Mouse (Mus musculus): ENCODE measurements around the gene Zfhx3. TPM values are rescaled to one million over a fixed set of nuclear protein-coding genes. Genes with fewer than 3 reads are reported as not detected.
A peak's percentile ranks its signal among the peaks of the same experiment; 100 is the strongest.

The Zfhx3 gene
- polyA plus RNA-seq, 1 experiment from 2014 or later, result 34.7 TPM

- Histone ChIP-seq H3K36me3 (replicated peaks; ENCODE audit: control insufficient read depth, insufficient read depth) (no peaks in the 10 kb centered on the region), H3K4me2 (replicated peaks) (no peak overlapping the region), H3K9ac (no peak overlapping the region), H3K27ac (no peak overlapping the region), H3K9me3 (ENCODE audit: control insufficient read depth, low read length) (no peaks in the 10 kb centered on the region), H3K27me3 (ENCODE audit: control insufficient read depth, insufficient read depth, low read length) (no peaks in the 10 kb centered on the region), H3K4me3 (replicated peaks; ENCODE audit: low read length) (no peak overlapping the region), H3K4me1 (replicated peaks; ENCODE audit: control insufficient read depth, insufficient read depth, low read length) (peaks cover 8% of the 10 kb centered on the region)
- WGBS, result 98% methylated on average over 7 of the region's 7 CpGs
- DNase-seq (ENCODE audit: low spot score) (no peak), ATAC-seq (ENCODE audit: low FRiP score) (no peak)
Observed at GRCm38 (mm10) chr8:108745551-108745950, 803.1 kb downstream of the Zfhx3 start.

DNA sequence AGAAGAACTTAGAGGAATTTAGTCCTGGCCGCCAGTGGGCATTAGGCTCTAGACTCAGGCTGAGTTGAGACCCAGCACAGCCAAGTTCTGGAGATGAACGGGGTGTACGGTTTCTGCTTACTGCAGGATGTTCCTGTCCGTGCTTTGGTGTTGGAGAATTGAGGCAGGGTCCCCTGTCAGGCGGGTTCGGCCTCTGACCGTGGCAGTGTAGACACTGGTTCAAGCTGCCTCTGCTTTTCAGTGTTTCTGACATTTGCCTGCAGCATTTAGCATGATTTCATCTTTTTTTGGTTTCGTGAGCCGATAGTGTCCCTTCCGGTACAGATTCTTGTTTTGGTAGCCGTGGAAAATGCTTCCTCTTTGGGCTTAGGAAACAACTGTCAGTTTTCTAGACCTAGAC is 805.7 kb downstream of the Zfhx3 start:
- H3K27ac ChIP-seq, result no peak overlapping the region

GRCm38 (mm10) chr8:108748851-108749376 is 806.5 kb downstream of the Zfhx3 start:
- WGBS, result 8% methylated on average over 6 of the region's 6 CpGs
- Histone ChIP-seq H3K36me3 (replicated peaks; ENCODE audit: control insufficient read depth, insufficient read depth) (no peaks in the 10 kb centered on the region), H3K4me2 (replicated peaks) (0 out of 2 replicates have a peak overlapping the region, but pooled peaks have one; percentile 3), H3K9ac (no peak overlapping the region), H3K4me1 (replicated peaks; ENCODE audit: control insufficient read depth, insufficient read depth, low read length) (peaks cover 8% of the 10 kb centered on the region), H3K9me3 (ENCODE audit: control insufficient read depth, low read length) (no peaks in the 10 kb centered on the region), H3K4me3 (replicated peaks; ENCODE audit: low read length) (no peak overlapping the region), H3K27ac (no peak overlapping the region), H3K27me3 (ENCODE audit: control insufficient read depth, insufficient read depth, low read length) (no peaks in the 10 kb centered on the region)
- ATAC-seq (ENCODE audit: low FRiP score) (no peak), DNase-seq (ENCODE audit: low spot score) (no peak)

More for the DNA sequence above, 805.7 kb downstream of the Zfhx3 start:
- Histone ChIP-seq H3K27me3 (ENCODE audit: control insufficient read depth, insufficient read depth, low read length) (no peaks in the 10 kb centered on the region), H3K4me3 (replicated peaks; ENCODE audit: low read length) (no peak overlapping the region), H3K9me3 (ENCODE audit: control insufficient read depth, low read length) (no peaks in the 10 kb centered on the region), H3K4me1 (replicated peaks; ENCODE audit: control insufficient read depth, insufficient read depth, low read length) (peaks cover 8% of the 10 kb centered on the region), H3K9ac (no peak overlapping the region), H3K36me3 (replicated peaks; ENCODE audit: control insufficient read depth, insufficient read depth) (no peaks in the 10 kb centered on the region), H3K4me2 (replicated peaks) (no peak overlapping the region)
- no peak for DNase-seq (ENCODE audit: low spot score)
- ATAC-seq (ENCODE audit: low FRiP score), result no peak
- WGBS, result 63% methylated on average over 11 of the region's 11 CpGs

- Histone ChIP-seq H3K27ac (no peak overlapping the region), H3K9me3 (ENCODE audit: control insufficient read depth, low read length) (no peaks in the 10 kb centered on the region), H3K4me2 (replicated peaks) (no peak overlapping the region), H3K4me1 (replicated peaks; ENCODE audit: control insufficient read depth, insufficient read depth, low read length) (peaks cover 15% of the 10 kb centered on the region), H3K27me3 (ENCODE audit: control insufficient read depth, insufficient read depth, low read length) (no peaks in the 10 kb centered on the region), H3K4me3 (replicated peaks; ENCODE audit: low read length) (no peak overlapping the region), H3K9ac (no peak overlapping the region), H3K36me3 (replicated peaks; ENCODE audit: control insufficient read depth, insufficient read depth) (no peaks in the 10 kb centered on the region)
- DNase-seq (ENCODE audit: low spot score), result no peak
- ATAC-seq (ENCODE audit: low FRiP score), result no peak
- WGBS, result 90% methylated on average over 9 of the region's 9 CpGs
Observed at GRCm38 (mm10) chr8:108750806-108751205, 808.4 kb downstream of the Zfhx3 start.

DNA sequence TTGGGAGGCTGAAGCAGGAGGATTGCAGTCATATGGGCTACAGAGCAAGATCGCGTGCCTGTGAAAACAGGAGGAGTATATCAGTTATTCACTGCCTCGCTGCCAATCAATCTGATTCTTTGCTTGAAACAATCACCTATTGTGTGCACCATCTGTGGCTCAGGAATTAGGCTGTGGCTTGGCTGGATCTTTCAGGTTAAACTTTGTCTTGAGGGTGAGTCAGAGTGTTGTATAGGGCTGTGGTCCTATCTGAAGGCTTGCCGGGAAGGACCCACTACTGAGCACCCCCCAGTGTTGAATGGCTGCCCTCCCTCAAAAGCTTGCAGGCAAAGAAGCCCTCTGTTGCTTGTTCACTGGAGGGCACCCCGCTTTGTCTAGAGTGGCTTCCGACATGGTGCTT is 812.1 kb downstream of the Zfhx3 start:
- DNase-seq (ENCODE audit: low spot score), result no peak
- Histone ChIP-seq H3K27ac (no peak overlapping the region), H3K9ac (no peak overlapping the region), H3K4me1 (replicated peaks; ENCODE audit: control insufficient read depth, insufficient read depth, low read length) (peaks cover 16% of the 10 kb centered on the region), H3K4me3 (replicated peaks; ENCODE audit: low read length) (no peak overlapping the region), H3K36me3 (replicated peaks; ENCODE audit: control insufficient read depth, insufficient read depth) (no peaks in the 10 kb centered on the region), H3K4me2 (replicated peaks) (no peak overlapping the region), H3K27me3 (ENCODE audit: control insufficient read depth, insufficient read depth, low read length) (no peaks in the 10 kb centered on the region), H3K9me3 (ENCODE audit: control insufficient read depth, low read length) (no peaks in the 10 kb centered on the region)
- ATAC-seq (ENCODE audit: low FRiP score), result no peak
- 56% methylated on average over 6 of the region's 6 CpGs for WGBS

DNA sequence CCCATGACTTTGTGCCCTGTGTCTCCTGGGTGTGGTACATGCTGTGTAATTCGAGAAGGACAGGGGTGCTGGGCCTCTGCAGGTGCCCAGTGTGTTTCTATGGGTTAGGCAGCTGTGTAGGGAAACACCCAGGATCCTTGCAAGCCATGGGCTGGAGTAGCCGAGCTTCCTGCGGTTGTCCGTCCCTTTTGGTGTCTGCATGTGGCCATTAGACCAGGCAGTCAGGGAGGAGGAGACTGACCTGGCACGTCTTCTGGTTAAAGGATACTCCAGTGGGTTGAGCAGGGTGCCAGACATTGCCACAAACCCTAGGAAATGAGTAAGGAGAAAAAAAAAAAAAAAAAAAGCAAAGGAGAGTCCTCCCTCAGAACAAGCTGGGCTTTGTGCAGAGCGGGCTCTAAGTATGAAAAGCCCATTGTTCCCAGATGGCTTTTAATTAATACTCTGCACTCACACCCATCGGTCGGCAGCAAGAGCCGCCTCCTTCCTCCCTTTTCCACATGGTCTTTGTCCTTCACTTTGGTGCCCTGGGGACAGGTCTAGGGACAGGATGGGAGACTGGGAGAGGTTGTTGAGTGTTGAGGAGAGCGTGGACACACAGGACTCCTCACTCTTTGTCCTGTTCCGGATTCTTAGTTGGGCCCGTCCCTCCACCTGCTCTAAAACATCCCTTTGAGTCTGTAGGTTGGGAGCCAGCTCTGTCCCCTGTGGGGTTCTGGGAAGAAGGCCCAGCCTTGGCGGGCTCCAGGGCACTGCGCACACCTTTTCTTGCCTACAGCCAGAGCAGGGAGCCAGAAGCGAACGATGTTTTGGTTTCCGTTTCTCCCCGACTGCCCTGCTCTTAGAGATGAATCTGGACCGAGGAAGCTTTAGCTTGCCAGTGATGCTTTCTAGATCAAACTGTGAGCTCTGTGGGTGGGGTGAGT is 813.2 kb downstream of the Zfhx3 start:
- Histone ChIP-seq H3K4me2 (replicated peaks) (no peak overlapping the region), H3K4me1 (replicated peaks; ENCODE audit: control insufficient read depth, insufficient read depth, low read length) (peaks cover 20% of the 10 kb centered on the region), H3K27me3 (ENCODE audit: control insufficient read depth, insufficient read depth, low read length) (no peaks in the 10 kb centered on the region), H3K4me3 (replicated peaks; ENCODE audit: low read length) (no peak overlapping the region), H3K9ac (no peak overlapping the region), H3K36me3 (replicated peaks; ENCODE audit: control insufficient read depth, insufficient read depth) (no peaks in the 10 kb centered on the region), H3K9me3 (ENCODE audit: control insufficient read depth, low read length) (no peaks in the 10 kb centered on the region), H3K27ac (peak overlapping the region; percentile 0; the same call in 1 of the 2 replicates)
- 48% methylated on average over 19 of the region's 19 CpGs for WGBS
- no peak for DNase-seq (ENCODE audit: low spot score)
- ATAC-seq (ENCODE audit: low FRiP score), result peak; percentile 19; the same call in 1 of the 2 replicates

GRCm38 (mm10) chr8:108759511-108760330 is 817.3 kb downstream of the Zfhx3 start:
- H3K36me3 ChIP-seq (replicated peaks; ENCODE audit: control insufficient read depth, insufficient read depth), result no peaks in the 10 kb centered on the region
- no peak overlapping the region for H3K4me3 ChIP-seq (replicated peaks; ENCODE audit: low read length)
- DNase-seq (ENCODE audit: low spot score), result peak; percentile 71
- no peak for ATAC-seq (ENCODE audit: low FRiP score)
- no peaks in the 10 kb centered on the region for H3K9me3 ChIP-seq (ENCODE audit: control insufficient read depth, low read length)
- H3K4me1 ChIP-seq (replicated peaks; ENCODE audit: control insufficient read depth, insufficient read depth, low read length), result peaks cover 34% of the 10 kb centered on the region
- 49% methylated on average over 15 of the region's 15 CpGs for WGBS
- H3K27me3 ChIP-seq (ENCODE audit: control insufficient read depth, insufficient read depth, low read length), result no peaks in the 10 kb centered on the region
- H3K27ac ChIP-seq, result 0 out of 2 replicates have a peak overlapping the region, but pooled peaks have one; percentile 9
- H3K9ac ChIP-seq, result no peak overlapping the region
- no peak overlapping the region for H3K4me2 ChIP-seq (replicated peaks)

DNA sequence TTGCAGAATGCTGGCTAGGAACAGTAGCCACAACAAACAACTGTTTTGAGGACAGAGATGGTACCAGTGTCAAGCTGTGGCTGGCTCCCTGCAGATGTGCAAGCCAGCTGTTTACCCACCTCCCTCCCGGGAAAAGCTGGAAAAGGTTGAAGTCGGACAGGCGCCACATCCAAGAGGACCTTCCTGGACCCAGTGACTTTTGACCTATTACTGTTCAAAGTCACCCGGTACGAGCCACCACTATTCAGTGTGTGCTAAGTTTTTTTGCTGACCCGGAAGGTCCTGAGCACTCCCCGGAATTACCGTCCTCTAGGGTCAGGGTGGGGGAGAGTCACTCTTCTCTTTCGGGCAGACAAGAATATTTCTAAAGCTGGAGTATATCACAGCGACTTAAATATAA is 818.3 kb downstream of the Zfhx3 start:
- Histone ChIP-seq H3K27me3 (ENCODE audit: control insufficient read depth, insufficient read depth, low read length) (no peaks in the 10 kb centered on the region), H3K36me3 (replicated peaks; ENCODE audit: control insufficient read depth, insufficient read depth) (no peaks in the 10 kb centered on the region), H3K4me1 (replicated peaks; ENCODE audit: control insufficient read depth, insufficient read depth, low read length) (peaks cover 29% of the 10 kb centered on the region), H3K27ac (no peak overlapping the region), H3K4me2 (replicated peaks) (no peak overlapping the region), H3K9ac (no peak overlapping the region), H3K9me3 (ENCODE audit: control insufficient read depth, low read length) (no peaks in the 10 kb centered on the region), H3K4me3 (replicated peaks; ENCODE audit: low read length) (no peak overlapping the region)
- 75% methylated on average over 10 of the region's 10 CpGs for WGBS
- ATAC-seq (ENCODE audit: low FRiP score) (no peak), DNase-seq (ENCODE audit: low spot score) (no peak)

- 22% methylated on average over 7 of the region's 7 CpGs for WGBS
Observed at GRCm38 (mm10) chr8:108762567-108762966, 820.1 kb downstream of the Zfhx3 start.

More at GRCm38 (mm10) chr8:108762567-108762966, 820.1 kb downstream of the Zfhx3 start:
- H3K4me1 ChIP-seq (replicated peaks; ENCODE audit: control insufficient read depth, insufficient read depth, low read length), result peaks cover 33% of the 10 kb centered on the region
- H3K9me3 ChIP-seq (ENCODE audit: control insufficient read depth, low read length), result no peaks in the 10 kb centered on the region
- H3K27ac ChIP-seq, result no peak overlapping the region
- no peaks in the 10 kb centered on the region for H3K36me3 ChIP-seq (replicated peaks; ENCODE audit: control insufficient read depth, insufficient read depth)
- ATAC-seq (ENCODE audit: low FRiP score) (no peak), DNase-seq (ENCODE audit: low spot score) (no peak)
- no peak overlapping the region for H3K4me2 ChIP-seq (replicated peaks)
- no peak overlapping the region for H3K4me3 ChIP-seq (replicated peaks; ENCODE audit: low read length)
- H3K27me3 ChIP-seq (ENCODE audit: control insufficient read depth, insufficient read depth, low read length), result no peaks in the 10 kb centered on the region
- no peak overlapping the region for H3K9ac ChIP-seq

All from hindbrain, embryonic 14.5 days (tissue).